Mouse (Mus musculus) kidney, embryonic 16.5 days (tissue): ENCODE measurements around the gene Foxa3. TPM values are rescaled to one million over a fixed set of nuclear protein-coding genes. Genes with fewer than 3 reads are reported as not detected.

Experiments used
- ATAC-seq: fragments of 200-750 bp; cut with Nextera tagmentation; 2 replicates; pipeline ENCODE4 v1.8.0; 2017; ENCODE audit warnings: moderate TSS enrichment; ENCODE audit not compliant: low FRiP score, low TSS enrichment
- H3K27ac ChIP-seq: fragments of 300-500 bp; sonication (generic); 2 replicates; pipeline ENCODE4 v1.5.1; 2014; ENCODE audit warnings: low read length
- H3K27me3 ChIP-seq: fragments of 300-500 bp; sonication (generic); 2 replicates; pipeline ENCODE4 v1.6.1; 2014; ENCODE audit warnings: low read length, control low read depth, mixed read lengths; ENCODE audit not compliant: insufficient read depth
- H3K36me3 ChIP-seq: fragments of 300-500 bp; sonication (generic); 2 replicates; pipeline ENCODE4 v1.6.1; 2014; ENCODE audit warnings: low read length, control low read depth, mixed read lengths; ENCODE audit not compliant: insufficient read depth
- H3K4me1 ChIP-seq: fragments of 300-500 bp; sonication (generic); 2 replicates; pipeline ENCODE4 v1.6.1; 2014; ENCODE audit warnings: low read length, control low read depth, mixed read lengths; ENCODE audit not compliant: insufficient read depth
- H3K4me2 ChIP-seq: fragments of 300-500 bp; sonication (generic); replicated peaks from 2 replicates; pipeline ENCODE4 v1.6.1; 2014; ENCODE audit warnings: low read depth, low read length
- H3K4me3 ChIP-seq: fragments of 300-500 bp; sonication (generic); 2 replicates; pipeline ENCODE4 v1.5.1; 2014; ENCODE audit warnings: mild to moderate bottlenecking, low read length
- H3K9ac ChIP-seq: fragments of 300-500 bp; sonication (generic); replicated peaks from 2 replicates; pipeline ENCODE4 v1.6.1; 2014; ENCODE audit warnings: low read length
- H3K9me3 ChIP-seq: fragments of 300-500 bp; sonication (generic); 2 replicates; pipeline ENCODE4 v1.6.1; 2016; ENCODE audit warnings: low read length, control low read depth
- WGBS: fragments of 180-500 bp; shearing (Covaris S2); extraction: QIAGEN DNeasy Blood & Tissue Kit; methylation state at CpG from one replicate; pipeline ENCODE4 v1.1.7; 2014; 5-methylcytosine and 5-hydroxymethylcytosine counted together
- polyA plus RNA-seq: library from polyadenylated mRNA; unstranded; fragments of >200 nt; fragmentation: Nextera tagmentation; extraction: Ambion mirVana; gene quantifications from 2 replicates; pipeline ENCODE4 v1.2.1, GENCODE M21; 2015

Gene Foxa3
- polyA plus RNA-seq, 1 experiment from 2014 or later, result 0.35 TPM

DNA sequence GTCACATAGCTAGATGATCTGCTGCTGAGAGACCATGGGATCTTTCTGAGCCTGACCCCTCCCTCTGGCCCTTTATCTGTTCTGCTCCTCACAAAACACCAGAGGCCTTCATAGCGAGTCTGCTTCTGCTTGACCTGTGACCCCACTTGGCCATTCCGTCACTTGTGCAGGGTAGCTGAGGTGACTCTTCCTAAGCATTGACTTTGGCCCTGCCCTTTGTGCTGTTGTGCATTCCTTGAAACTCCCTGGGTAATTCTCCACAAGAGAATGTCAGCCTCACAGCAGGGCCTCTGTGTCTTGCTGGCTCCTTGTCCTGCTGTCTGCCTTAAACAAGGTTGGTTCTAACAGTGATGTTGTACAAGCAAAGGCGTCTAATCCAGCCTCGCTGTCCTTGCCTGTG is 8.3 kb upstream of the Foxa3 start:
- Histone ChIP-seq H3K4me2 (no peak overlapping the region), H3K27me3 (no peaks in the 10 kb centered on the region), H3K27ac (no peak overlapping the region), H3K36me3 (peaks cover 64% of the 10 kb centered on the region), H3K4me3 (no peak overlapping the region), H3K9ac (no peak overlapping the region), H3K9me3 (no peaks in the 10 kb centered on the region), H3K4me1 (no peaks in the 10 kb centered on the region)
- 82% methylated on average over 4 of the region's 4 CpGs for WGBS
- ATAC-seq, result no peak

DNA sequence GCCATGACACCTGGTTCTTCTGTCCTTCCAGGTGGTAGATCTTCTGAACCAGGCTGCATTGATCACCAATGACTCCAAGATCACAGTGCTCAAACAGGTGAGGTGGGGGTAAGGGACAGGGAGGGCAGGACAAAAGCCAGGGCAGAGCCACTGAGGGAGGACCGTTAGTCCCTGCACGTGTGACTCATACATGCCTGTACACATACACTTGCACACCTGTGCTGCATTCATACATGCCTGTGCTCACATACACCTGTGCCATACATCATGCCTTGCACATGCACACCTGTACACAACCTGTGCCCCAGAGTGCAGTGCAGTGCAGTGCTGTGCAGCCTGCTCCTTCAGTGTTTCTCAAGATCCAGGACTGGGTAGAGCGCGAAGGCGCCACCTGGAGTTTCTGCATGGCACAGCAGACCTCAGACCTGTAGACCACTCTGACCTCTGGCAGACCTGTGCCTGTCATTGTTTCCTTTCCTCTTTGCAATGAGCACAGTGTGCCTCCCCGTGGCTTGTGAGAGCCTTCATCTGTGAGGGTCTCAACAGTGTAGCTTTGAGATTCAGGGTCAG is 5.8 kb upstream of the Foxa3 start:
- Histone ChIP-seq H3K36me3 (peaks cover 45% of the 10 kb centered on the region), H3K4me2 (no peak overlapping the region), H3K27me3 (no peaks in the 10 kb centered on the region), H3K27ac (no peak overlapping the region), H3K4me1 (peaks cover 15% of the 10 kb centered on the region), H3K9ac (no peak overlapping the region), H3K9me3 (no peaks in the 10 kb centered on the region), H3K4me3 (no peak overlapping the region)
- peak; percentile 14; the same call in 1 of the 2 replicates for ATAC-seq
- WGBS, result 60% methylated on average over 6 of the region's 6 CpGs

DNA sequence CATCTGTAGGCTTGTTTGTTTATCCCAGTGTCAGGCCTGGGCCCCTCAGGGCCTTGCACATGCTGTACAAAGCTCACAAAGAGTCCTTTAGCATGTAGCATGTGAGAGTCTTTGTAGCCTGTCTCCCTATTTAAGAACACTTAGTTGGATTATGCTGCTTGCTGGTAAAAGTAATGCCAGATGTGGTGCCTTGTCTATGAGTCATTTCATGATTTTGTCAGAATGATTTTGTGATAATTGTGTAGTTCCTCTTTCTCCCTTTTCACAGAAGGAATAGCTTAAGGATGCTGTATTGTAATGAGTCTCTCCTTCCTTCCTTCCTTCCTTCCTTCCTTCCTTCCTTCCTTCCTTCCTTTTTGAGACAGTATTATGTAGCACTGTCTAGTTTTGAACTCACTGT is 4.7 kb upstream of the Foxa3 start:
- ATAC-seq, result no peak
- no peak overlapping the region for H3K27ac ChIP-seq
- H3K9ac ChIP-seq, result no peak overlapping the region
- H3K36me3 ChIP-seq, result peaks cover 38% of the 10 kb centered on the region
- peaks cover 8% of the 10 kb centered on the region for H3K27me3 ChIP-seq
- H3K9me3 ChIP-seq, result no peaks in the 10 kb centered on the region
- H3K4me2 ChIP-seq, result no peak overlapping the region
- H3K4me3 ChIP-seq, result no peak overlapping the region
- H3K4me1 ChIP-seq, result peaks cover 15% of the 10 kb centered on the region

DNA sequence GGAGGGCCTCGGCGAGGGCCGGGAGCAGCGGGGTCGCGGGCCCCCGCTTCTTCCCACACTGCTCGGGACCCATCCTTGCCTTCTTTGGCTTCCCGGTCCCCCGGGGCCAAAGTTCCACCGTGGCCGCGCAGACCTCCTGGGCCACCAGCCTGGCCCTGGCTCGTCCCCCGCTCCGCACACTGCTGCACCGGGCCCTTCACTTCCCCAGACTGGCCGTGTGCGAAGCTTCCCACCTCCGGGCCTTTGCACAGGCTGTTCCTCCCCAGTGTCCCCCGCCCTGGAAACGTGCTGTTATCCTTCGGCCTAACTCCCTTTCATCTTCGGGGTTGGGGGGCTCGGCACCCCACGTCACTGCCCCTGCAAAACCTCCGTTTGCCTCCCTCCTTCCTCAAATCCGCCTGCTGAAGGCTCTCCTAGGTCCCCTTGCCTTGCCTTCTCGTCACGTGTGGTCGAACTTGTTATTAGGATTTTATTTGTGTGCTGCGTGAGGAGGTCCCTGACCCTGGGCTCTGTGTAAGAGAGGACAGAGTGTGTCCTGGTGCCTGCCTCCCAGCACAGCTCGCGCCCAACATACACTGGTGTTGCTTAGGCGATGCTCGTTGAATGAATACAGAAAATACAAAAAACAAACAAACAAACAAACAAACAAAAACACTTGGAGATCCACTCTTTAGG is 1.4 kb upstream of the Foxa3 start:
- Histone ChIP-seq H3K27ac (peak overlapping the region; percentile 31), H3K9me3 (no peaks in the 10 kb centered on the region), H3K9ac (peak overlapping the region; percentile 78), H3K4me1 (peaks cover 15% of the 10 kb centered on the region), H3K4me2 (peak overlapping the region; percentile 89), H3K36me3 (peaks cover 10% of the 10 kb centered on the region), H3K27me3 (peaks cover 32% of the 10 kb centered on the region), H3K4me3 (peak overlapping the region; percentile 80)
- WGBS, result 2% methylated on average over 35 of the region's 36 CpGs
- peak; percentile 50 for ATAC-seq

- under 1% methylated on average over 50 of the region's 50 CpGs for WGBS
- peak; percentile 95 for ATAC-seq
- Histone ChIP-seq H3K9ac (peak within 1 kb of the TSS; percentile 78), H3K4me2 (peak within 1 kb of the TSS; percentile 89), H3K27ac (peak within 1 kb of the TSS; percentile 31), H3K27me3 (peaks cover 32% of the 10 kb centered on the region), H3K4me3 (peak within 1 kb of the TSS; percentile 80), H3K4me1 (peaks cover 15% of the 10 kb centered on the region), H3K36me3 (peaks cover 4% of the 10 kb centered on the region), H3K9me3 (no peaks in the 10 kb centered on the region)
Observed at GRCm38 (mm10) chr7:19024096-19024506, 763 bp upstream of the Foxa3 start, which contains the start of gene Sympk. TSS of gene Sympk (plus strand) at chr7:19024377.

- no peak for ATAC-seq
- no peak overlapping the region for H3K4me3 ChIP-seq
Observed at GRCm38 (mm10) chr7:19022189-19022958, 964 bp downstream of the Foxa3 start.

GRCm38 (mm10) chr7:19021048-19021447 is 2.3 kb downstream of the Foxa3 start:
- H3K9ac ChIP-seq, result no peak overlapping the region
- H3K27me3 ChIP-seq, result peaks cover 32% of the 10 kb centered on the region
- H3K4me2 ChIP-seq, result no peak overlapping the region
- no peak for ATAC-seq
- peaks cover 13% of the 10 kb centered on the region for H3K4me1 ChIP-seq
- no peak overlapping the region for H3K4me3 ChIP-seq
- H3K36me3 ChIP-seq, result no peaks in the 10 kb centered on the region
- WGBS, result 17% methylated on average over 8 of the region's 8 CpGs
- H3K9me3 ChIP-seq, result no peaks in the 10 kb centered on the region
- H3K27ac ChIP-seq, result no peak overlapping the region

More at GRCm38 (mm10) chr7:19022189-19022958, 964 bp downstream of the Foxa3 start:
- H3K9ac ChIP-seq, result no peak overlapping the region
- H3K27me3 ChIP-seq, result peaks cover 32% of the 10 kb centered on the region
- no peaks in the 10 kb centered on the region for H3K9me3 ChIP-seq
- H3K36me3 ChIP-seq, result no peaks in the 10 kb centered on the region
- no peak overlapping the region for H3K4me2 ChIP-seq
- H3K27ac ChIP-seq, result no peak overlapping the region
- 54% methylated on average over 18 of the region's 18 CpGs for WGBS
- H3K4me1 ChIP-seq, result peaks cover 15% of the 10 kb centered on the region

GRCm38 (mm10) chr7:19017909-19018308 is 5.4 kb downstream of the Foxa3 start:
- Histone ChIP-seq H3K9ac (no peak overlapping the region), H3K4me2 (no peak overlapping the region), H3K9me3 (no peaks in the 10 kb centered on the region), H3K36me3 (no peaks in the 10 kb centered on the region), H3K4me3 (no peak overlapping the region), H3K27me3 (peaks cover 23% of the 10 kb centered on the region), H3K27ac (no peak overlapping the region), H3K4me1 (peaks cover under 1% of the 10 kb centered on the region; the same call in 1 of the 2 replicates)
- 81% methylated on average over 7 of the region's 7 CpGs for WGBS
- no peak for ATAC-seq

- Histone ChIP-seq H3K4me1 (peaks cover 14% of the 10 kb centered on the region; the same call in 1 of the 2 replicates), H3K36me3 (no peaks in the 10 kb centered on the region), H3K4me2 (no peak overlapping the region), H3K27ac (no peak overlapping the region), H3K4me3 (no peak overlapping the region), H3K9me3 (no peaks in the 10 kb centered on the region), H3K9ac (no peak overlapping the region), H3K27me3 (peaks cover 4% of the 10 kb centered on the region)
- 79% methylated on average over 4 of the region's 4 CpGs for WGBS
- ATAC-seq, result no peak
Observed at GRCm38 (mm10) chr7:19016042-19016441, 7.3 kb downstream of the Foxa3 start.
